Mouse (Mus musculus) urinary bladder, postnatal 36 days (tissue): ENCODE results near the gene Teddm3.
"Not testable (repeated sequence)": the region's sequence is repeated elsewhere in the genome, so short reads cannot be mapped to it uniquely, and the experiment has no call there.

Experiments
- DNase-seq, 2 experiments: peaks; one replicate each; pipeline ENCODE4 v3.0.0; 2022; ENCODE audit warnings: low spot score in 2 of 2, mixed read lengths in 1 of 2

Gene Teddm3

DNA sequence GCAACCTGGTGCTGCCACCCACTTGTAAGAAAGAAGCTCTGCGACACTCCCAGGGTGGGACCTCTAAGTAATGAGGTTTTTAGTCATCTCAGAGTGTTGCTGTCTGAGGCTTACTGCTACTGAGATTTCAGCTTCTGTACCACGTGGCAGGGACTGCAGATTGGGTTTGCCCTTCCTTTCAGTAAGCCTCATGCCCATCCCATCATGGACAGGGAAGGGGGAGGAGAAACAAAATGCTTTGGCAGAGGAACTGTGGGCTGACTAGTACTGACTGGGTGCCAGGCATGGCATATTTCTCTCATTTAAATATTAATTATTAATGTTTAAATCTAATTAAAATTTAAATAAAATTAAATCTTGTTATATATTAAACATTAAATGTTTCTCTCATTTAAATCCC, at the start of gene Teddm3:
TSS of gene Teddm3 (minus strand) at position 101 of the 400 bp plus-strand sequence.
- not testable (repeated sequence) for DNase-seq

DNA sequence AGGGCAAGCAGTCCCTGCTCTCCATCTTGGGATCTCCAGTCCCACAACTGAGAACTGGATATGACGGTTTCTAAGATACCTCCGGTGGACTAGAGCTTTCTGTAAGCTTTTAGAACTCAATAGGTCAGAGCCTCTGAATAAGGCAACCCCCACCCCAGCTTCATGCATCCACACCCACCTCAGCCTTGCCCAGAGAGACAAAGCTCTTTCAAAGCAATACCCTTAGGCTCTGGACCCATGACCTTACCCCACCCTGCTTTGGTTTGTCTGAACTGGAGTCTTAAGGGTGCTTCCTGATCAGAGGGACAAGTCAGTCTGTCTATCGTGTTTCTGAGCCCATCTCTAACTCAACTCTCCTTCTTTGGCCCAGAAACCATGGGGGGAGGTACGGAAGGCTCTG, 48.9 kb upstream of the Teddm3 start:
- no peak for DNase-seq

DNA sequence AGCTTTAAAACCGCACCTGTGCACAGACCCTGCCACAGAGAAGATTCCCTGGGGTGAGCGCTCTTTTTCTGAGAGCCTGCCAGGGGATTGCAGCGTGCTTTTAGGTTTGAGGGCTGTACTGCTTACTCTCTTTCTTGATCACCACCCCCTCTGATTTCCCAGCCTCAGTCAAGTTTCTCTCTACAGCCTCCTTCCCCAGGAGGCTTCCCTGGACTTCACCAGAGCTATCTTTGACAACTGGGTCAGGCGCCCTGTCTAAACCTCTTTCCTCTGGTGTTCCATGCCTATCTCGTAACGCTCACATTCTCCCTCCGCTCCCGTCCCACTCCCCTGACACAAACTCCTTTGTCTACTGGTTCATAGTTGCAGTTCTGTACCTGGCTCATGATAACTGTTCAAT, 45.6 kb upstream of the Teddm3 start:
- no peak for DNase-seq

DNA sequence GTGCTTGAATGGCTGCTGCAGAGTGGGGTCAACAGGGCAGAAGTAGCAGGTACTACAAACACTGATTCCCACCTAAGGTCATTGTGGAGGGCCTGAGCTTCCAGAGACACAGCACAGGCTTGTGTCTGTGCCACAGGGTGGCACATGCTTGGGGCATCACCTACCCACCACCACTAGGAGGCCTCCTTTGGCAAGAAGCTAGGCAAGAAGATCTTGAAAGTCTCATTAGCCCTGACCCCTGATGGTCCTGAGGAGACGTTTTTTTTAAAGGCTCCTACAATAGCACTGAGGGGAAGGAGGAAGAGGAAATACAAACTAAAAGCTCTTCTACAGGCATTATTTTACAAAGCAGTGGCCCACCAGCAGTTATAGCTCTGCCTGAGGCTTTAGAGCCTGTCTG, 44.7 kb upstream of the Teddm3 start:
- DNase-seq, result no peak

DNA sequence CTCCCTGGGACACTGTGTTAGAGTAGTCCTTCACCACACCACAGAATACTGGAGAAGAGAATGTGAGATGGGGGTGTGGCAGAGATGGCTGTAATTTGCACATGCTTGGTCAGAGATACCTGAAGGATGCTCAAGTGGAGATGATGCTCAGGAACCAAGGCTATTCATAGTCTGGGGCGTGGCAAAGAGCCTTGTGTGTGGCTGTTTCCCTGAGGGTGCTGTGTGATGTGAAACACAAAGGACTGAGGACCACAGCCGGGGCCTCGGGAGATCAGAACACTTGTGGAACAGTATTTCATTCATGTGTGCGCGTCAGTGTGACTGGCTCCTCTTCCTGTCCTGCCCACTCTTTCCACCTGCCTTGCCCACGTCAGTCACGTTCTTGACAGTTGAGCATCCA, 44.2 kb upstream of the Teddm3 start:
- DNase-seq, result no peak

DNA sequence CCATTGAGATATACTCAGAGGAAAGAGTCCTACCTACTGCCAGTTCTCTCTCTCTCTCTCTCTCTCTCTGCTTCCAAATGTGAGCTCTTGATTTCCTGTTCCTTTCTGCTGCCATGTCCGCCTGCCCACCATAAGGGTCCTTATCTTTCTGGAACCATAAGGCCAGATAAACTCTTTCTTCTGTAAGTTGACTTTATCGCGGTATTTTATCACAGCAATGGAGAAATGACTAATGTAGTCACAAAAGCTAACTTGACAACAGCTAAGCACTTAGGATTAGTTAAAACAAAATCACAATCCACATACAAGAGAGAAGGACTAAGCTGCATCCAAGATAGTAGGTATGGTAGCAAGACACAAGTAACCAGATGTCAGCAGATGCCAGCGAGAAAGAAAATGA, 43.7 kb upstream of the Teddm3 start:
- no peak for DNase-seq

DNA sequence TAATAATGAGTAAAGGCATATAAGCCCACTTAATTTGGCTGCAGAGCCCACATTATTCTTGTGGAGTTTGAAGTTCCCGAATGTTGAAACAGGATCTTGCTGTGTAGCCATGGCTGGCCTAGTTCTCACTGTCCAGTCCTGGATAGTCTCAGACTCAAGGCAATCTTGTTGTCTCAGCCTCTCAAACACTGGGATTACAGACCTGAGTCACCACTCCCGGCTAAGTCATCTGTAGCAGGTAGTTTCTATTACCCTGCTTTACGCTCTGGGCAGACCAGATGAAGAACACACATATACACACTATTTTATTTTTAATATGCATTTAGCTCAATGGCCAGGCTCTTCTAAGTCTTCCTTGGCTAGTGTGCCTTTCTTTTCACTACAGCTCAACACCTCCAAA, 42.8 kb upstream of the Teddm3 start:
- no peak for DNase-seq

DNA sequence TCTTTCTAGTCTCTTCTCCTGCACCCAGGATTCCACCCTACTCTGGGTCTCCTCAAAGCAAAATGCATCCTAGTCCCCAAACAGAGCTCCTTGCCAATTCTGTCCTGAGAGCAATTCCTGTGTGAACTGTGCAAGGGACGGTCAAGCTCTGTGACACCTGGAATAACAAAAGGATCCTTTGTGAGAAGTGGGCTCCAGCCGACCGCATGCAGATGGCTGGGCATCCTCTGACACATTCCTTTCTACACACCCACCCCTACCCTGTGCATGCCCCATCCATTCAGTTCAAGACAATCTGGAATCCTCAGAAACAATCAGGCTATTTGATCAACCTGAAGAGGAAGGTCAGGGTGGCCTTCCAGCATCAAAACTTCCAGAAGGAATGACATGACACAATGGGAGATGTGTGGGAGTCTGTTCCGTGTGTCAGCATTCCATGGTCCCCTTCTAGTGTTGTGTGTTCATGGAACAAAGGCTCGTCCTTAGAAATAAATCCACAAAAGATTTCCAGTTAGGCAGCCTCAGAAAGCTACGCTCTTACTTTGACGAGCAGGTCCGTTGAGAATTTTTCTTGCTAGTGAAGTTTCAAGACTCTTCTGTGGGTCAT, 41.6 kb upstream of the Teddm3 start:
- DNase-seq, result no peak

DNA sequence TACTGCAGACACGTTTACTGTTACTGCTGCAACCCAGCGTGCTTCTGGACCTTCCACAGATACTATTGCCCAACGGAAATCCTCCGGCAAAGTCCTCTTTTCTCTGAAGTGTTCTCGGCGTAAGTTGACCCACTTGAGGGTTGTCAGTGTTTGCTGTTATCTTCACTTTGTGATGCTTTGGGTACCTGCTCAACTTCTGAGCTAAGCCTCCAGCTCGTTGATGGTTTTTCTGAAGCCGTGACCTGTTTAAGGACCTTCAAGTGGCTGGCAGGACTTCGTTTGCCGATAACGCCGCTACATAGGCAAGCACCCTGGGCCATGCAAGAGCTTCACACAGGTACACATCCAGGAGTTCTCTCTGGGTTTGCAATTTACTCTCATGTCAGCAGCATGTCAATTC, 40.4 kb upstream of the Teddm3 start:
- no peak for DNase-seq

DNA sequence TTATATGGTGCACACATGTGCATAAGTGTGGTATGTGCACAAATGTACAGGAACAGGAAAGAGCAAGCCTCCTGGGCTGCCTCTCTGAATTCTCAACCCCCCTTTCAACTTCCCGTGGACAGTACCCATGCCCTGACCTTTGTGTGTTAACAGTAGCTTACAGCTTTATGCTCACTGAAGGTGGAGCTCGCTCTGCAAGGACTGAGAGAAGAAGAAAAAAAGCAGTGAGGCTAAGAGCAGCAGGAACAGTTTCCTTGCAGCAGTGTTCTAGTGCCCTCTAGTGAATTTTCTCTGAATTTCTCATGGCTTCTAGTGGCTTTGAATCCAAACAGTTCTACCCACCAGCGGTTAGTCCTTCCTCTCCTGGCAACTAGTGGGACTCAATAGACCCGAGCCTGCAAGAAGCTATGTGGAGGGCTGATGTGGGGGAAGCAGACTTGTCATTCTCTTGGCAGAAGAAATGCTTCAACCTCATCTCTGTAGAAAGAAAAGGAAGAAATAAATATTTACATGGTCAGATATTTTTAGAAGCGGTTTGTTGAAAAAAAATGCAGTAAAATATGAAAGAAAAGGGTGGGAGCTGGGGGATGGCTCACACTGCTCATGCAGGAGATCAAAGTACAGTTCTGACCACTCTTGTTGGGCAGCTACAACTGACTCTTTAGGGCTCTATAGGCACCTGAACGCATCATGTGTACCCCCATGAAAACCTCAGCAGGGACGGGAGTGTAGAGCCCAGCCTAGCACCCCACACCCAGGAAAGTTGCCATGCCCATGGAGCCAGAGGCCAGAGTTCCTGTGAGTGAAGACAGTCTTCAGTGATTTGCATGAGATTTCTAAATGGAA, 38.9 kb upstream of the Teddm3 start:
- no peak for DNase-seq

DNA sequence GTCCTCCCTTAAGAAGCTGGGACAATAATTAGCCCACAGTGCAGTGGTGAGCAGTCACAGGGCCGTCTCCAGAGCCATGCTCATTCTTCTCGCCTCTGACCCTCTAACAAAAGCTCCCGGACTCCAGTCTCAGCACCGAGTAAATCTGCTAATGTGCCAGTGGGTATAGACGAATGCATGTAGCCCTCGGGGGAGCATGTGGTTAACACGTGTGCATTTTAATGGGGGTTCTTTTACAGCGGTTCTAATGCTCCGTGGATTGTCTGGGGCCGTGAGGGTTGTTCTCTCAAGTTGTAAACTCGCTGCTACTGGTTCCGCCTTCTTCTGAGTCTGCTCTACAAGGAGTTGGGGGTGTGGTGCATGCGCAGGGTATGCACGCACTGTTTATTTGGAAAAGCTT, 37.8 kb upstream of the Teddm3 start:
- DNase-seq, result no peak

DNA sequence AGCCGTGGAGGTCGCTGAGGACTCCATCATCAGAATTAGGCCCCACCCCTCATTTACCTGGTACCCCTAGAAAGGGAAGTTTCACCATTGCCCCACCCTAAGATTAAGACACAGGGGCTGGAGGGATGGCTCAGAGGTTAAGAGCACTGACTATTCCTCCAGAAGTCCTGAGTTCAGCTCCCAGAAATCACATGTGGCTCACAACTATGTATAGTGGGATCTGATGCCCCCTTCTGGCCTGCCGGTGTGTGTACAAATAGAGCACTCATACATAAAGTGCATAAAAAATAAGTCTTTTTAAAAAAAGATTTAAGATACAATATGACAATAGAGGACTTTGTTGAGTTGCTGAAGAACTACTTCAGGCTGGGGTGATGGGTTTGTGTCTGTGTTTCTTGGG, 34.5 kb upstream of the Teddm3 start:
- DNase-seq, result no peak

DNA sequence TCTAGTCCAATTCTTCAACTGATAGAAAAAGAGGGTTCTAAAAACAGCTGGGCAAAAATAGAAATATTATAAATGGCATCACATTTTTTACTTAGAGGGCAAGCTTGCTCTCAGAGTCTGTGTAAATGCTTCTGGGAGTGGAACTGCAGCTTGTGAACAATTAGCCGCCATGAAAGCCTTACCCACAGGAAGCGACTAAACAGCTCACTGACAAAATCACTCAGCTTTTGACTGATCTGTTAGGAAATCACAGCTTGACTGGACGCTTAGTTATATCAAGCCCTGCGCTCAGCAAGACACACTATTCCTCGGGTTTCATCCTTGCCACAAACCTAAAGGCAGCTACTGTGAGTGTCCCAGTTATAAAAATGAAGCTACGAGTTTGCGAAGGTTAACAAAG, 33.8 kb upstream of the Teddm3 start:
- no peak for DNase-seq

DNA sequence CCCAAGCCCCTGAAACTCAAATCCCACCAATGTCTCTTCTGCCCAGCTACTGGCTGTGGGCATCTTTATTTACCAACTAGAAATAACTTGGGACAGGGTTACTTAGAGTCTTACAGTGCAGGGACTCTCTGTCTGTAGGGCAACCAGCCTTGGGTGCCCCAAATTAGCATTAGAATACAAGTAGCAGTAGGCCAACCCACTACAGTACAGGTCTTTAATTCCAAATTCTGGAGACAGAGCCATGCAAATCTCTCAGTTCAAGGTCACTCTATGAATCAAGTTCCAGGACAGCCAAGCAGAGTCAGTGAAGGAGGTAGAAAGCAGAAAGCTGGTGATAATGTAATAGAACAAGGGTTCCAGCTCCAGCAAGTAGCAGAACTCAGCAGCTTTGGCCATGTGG, 30.9 kb upstream of the Teddm3 start:
- DNase-seq, result no peak

DNA sequence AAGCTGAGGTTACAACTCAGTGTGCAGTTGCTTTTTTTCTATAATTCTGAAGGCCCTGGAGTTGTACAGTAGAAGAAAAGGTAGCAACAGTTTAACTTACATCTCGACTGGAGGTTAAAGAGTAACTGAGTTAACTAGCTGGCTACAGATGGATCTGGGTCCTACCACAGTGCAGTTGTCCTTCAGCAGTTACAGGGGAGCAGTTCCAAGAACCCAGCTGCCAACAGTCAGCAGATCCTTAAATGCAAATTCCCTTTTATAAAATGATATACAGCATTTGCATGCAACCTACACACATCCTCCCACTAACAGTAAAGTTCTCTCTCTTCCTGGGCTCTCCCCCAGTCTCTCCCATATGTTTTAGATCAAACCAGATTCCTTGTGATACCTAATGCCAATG, 28.3 kb upstream of the Teddm3 start:
- no peak for DNase-seq

DNA sequence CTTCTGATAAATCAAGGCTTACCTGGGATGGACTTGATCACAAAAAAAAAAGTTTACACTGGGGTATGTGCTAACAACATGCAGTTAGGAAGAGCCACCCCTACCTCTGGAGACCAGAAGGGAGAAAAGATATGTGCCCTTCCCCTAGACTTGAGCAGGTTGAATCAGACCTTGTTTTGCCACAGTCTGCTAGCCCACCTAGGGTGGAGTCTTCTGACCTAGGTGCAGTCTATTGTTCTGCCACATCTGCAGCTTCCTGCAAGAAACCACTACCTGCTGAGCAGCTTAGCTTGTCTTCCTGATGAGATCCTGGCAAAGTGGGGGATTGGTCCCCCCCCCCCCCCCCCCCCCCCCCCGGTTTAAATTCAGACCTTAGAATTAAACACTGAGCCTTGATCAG, 21.4 kb upstream of the Teddm3 start:
- no peak for DNase-seq

DNA sequence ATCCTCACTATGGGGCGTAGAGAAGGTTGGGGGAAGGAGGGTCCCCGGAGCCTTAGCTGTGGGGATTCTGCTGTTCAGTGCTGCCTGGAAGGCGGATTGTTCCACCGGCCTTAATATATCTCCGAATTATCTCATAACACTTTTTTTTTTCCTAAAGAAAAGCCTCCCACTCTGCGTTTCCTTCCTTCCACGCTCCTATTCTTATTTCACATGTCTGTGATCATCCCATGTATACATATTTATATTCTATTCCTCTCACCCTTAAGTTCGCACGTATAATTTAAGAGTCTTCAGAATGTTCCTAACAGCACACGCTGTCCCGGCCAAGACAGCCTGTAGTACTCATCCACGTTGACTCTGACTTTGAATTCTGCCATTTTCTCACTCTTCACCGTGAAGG, 14.9 kb upstream of the Teddm3 start:
- no peak for DNase-seq

DNA sequence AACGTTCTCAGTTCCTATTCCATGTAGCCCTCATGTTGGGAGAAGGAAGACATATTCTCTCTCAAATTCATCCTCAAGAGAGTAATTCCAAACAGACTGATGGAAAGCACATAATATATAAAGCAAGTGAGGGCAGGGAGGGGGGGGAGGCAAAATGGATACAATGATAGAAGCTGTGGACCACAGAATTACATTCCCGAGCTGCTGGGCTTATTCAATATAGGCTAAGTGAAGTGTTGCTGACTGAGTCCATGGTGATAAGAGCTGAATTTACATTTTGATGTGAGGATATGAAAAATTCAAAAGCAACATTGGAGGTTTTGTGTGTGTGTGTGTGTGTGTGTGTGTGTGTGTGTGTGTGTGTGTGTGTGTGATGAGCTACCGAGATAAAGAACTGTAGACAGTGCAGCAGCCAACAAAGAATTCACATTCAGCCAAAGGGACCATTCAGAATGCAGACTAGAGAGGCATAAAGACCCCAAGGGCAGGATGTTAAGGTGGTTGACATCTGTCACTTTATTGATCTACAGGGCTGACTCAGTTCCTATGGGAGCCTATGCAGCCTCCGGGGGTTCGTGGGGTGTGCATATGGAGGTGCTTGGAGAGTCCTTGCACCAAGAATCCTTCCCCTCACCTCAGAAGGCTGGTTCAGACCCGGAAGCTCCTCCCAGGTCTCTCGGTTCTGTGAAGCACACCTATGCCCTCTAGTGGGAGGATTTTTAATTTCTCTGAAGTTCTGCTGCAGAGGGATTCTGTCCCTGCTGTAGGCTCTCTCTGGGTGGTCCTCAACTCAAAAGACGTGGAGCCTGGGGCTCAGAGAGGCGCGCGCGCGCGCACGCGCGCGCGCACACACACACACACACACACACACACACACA, 11.8 kb upstream of the Teddm3 start:
- DNase-seq, result not testable (repeated sequence)

DNA sequence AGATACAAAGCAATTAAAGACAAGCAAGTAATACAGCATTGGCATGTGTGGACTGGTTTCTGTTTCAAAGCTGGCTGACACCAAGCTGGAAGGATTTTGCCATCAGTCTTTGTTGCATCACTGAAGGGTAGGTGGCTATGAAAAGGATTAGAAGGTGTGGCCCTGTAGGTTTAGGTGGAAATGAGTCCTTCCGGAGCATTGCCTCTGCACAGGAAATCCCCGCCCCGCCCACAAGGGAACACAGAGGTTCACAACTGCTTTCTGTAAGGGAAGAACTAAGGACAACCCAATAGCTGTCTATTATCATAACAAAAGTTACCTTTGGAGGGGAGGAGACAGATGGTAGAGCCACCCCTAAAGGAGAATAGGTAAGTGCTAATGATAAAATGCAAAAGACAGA, 9.6 kb upstream of the Teddm3 start:
- not testable (repeated sequence) for DNase-seq

DNA sequence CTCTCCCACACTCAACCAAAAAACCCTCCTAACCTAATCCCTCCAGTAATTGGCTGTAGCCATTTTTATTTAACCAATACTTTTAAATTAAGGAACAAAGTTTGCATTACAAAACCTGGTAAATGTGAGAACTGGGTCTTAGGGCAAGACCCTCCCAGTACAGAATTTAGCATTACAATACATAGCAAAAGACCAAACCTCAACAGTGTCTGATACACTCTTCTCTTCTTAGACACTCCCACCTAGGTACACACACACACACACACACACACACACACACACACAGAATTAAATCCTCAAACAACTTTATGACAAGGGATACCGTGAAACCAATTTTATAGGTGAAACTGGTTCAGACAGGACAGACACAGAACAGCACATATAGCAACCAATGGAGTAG, 5.4 kb upstream of the Teddm3 start:
- not testable (repeated sequence) for DNase-seq

DNA sequence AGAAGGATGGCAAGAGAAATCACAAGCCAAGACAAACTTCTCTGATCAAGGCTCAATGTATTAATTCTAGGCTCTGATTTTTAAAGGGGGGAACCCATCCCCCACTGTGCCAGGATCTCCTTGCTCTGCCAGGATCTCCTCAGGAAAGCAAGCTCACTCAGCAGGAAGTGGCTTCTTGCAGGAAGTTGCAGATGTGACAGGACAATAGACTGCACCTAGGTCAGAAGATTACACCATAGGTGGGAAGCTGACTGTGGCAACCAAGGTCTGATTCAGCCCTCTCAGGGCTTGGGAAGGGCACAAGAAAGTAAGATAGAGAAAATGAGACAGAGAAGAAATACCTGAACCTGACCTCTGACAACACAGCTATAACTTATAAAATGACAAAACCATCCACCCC, 2.5 kb upstream of the Teddm3 start:
- not testable (repeated sequence) for DNase-seq

DNA sequence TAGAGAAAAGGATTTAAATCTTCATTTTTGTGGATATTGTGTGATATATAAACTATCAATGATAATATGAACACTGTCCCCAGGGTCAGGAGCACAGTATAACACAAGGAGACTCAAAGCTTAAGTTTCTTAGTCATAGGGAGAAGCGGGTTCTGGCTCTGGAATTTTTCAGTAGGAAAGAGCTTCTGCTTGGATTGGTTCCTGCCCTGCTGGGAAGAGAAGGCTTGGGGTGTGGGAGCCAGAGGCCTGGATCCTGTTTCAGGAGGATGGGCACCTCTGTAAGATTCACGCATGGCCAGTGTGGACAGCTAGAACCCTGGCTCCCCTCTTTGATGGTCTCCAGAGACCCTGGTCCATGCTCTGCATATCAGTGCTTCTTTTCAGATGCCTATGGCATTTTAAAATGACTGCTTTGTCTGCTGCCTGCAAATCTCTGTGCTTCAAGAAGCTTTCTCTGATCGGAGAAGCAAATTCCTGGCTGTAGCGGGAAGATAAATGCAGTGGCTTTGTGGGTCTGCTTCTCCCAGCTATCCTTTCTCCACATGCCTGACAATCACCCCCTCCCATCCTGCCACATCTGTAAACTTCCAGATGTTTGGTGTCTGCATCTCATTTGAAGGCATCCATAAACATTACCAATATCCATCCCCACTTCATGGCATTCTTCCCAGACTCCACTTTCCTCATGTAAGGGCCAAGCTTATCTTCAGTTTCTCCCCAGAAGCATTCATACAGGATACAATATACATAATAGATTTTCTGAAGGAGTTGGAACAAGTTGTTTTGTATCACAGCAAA, 2.0 kb downstream of the Teddm3 start:
- DNase-seq, result no peak
